Mouse (Mus musculus): ENCODE data around the gene Spint4.

- TF ChIP-seq ZMIZ1 (IDR thresholded peaks at IDR 0.05; ENCODE audit: low read depth, low read length): no peak
- TF ChIP-seq CTCF (IDR thresholded peaks at IDR 0.05 in 2 of 3, conservative IDR thresholded peaks at IDR 0.05 in 1 of 3; ENCODE audit: control insufficient read depth in 1 of 3, insufficient read depth in 1 of 3, low read depth in 2 of 3, low read length in 3 of 3, poor library complexity in 1 of 3, severe bottlenecking in 1 of 3): no peak
- TF ChIP-seq NELFE (IDR thresholded peaks at IDR 0.05; ENCODE audit: low read depth, low read length): no peak
- no peak for TF ChIP-seq MYB (IDR thresholded peaks at IDR 0.05; ENCODE audit: low read depth, low read length)
- TF ChIP-seq CHD1 (IDR thresholded peaks at IDR 0.05; ENCODE audit: low read depth, low read length): no peak
- TF ChIP-seq ZKSCAN1 (IDR thresholded peaks at IDR 0.05; ENCODE audit: low read depth, low read length): no peak
- TF ChIP-seq EP300 (IDR thresholded peaks at IDR 0.05; ENCODE audit: low read depth in 1 of 2, low read length in 2 of 2): peak in 1 of 2 experiments; percentile 33; a peak in 1 of 4 replicates
- no peak for TF ChIP-seq ETS1 (IDR thresholded peaks at IDR 0.05; ENCODE audit: low read depth, low read length)
- TF ChIP-seq UBTF (IDR thresholded peaks at IDR 0.05; ENCODE audit: borderline replicate concordance, insufficient read depth, low read depth, low read length): no peak
- TF ChIP-seq JUND (IDR thresholded peaks at IDR 0.05; ENCODE audit: low read depth, low read length): no peak
- TF ChIP-seq POLR2A (IDR thresholded peaks at IDR 0.05; ENCODE audit: control insufficient read depth in 1 of 2, insufficient read depth in 1 of 2, low read depth in 1 of 2, low read length in 2 of 2, poor library complexity in 1 of 2): no peak
- TF ChIP-seq POLR2AphosphoS2 (IDR thresholded peaks at IDR 0.05; ENCODE audit: low read length): no peak
- TF ChIP-seq TCF12 (IDR thresholded peaks at IDR 0.05; ENCODE audit: low read depth, low read length): no peak
- no peak for TF ChIP-seq MAX (IDR thresholded peaks at IDR 0.05; ENCODE audit: low read length)
Observed at GRCm38 (mm10) chr2:164739876-164740275, 41.6 kb downstream of the Spint4 start.

Measured in MEL (cell line).